Mouse (Mus musculus): ENCODE measurements around the gene Isg20l2.

DNA sequence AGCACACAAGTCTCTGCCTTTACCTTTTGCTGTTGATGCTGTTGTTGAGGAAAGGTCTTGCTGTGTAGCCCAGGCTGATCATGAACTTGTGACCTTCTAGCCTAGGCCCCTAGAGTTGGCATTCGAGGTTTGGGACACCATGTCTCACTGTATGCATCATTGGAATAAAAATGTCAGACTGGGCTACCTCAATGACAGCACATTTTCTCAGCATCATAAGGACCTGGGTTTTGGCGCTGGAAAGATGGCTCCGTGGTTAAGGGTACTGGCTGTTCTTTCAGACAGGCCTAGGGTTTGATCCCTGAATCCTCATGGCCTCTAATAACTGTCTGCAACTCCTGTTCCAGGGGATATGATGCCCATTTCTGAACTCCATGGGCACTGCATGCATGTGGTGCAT, 30.3 kb upstream of the Isg20l2 start:
- TF ChIP-seq GATA1 (IDR thresholded peaks at IDR 0.05; ENCODE audit: borderline replicate concordance, low read length) (no peak), CTCF (IDR thresholded peaks at IDR 0.05; ENCODE audit: low read depth, low read length) (no peak), POLR2AphosphoS5 (IDR thresholded peaks at IDR 0.05; ENCODE audit: insufficient replicate concordance, low read depth, low read length) (no peak)

Data from G1E (cell line).